Mouse (Mus musculus) T-helper 2 cell (primary cell): ENCODE results near the gene Fancd2os.

Experiments used
- in situ Hi-C: fragments of 300-600 bp; cut with MboI, MseI; formaldehyde crosslinking; loops from one replicate; pipeline ENCODE4 v1.15.1; 2025; ENCODE audit warnings: high pct_unique_total_duplicates

Fancd2os gene

DNA sequence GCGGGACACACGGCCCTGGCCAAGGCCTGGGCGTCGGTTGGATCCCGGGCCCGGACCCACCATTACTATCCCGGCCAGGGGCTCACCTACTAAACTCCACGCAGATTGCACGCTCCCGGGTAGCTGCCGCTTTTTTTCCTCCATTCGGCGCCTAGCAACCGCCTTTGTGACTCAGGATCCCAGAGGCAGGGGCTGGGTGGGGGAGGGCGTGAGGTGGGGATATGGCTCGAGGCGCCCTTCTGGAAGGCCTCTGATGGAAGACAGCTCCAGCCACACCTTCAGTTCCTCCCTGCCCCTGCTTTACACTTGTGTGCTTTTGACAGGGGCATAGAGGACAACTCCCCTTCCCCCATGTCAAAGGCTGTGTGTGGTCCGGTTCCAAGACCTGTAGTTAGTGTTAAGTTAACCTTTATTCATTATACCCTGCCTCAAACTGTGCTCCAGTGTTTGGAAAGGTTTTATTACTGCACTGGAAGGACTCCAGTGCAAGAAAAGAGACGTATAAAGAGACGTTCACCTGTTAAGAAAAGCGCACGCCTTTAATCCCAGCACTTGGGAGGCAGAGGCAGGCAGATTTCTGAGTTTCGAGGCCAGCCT, at the start of gene Fancd2os:
Fancd2os (minus strand) TSS at position 173 of the 597 bp plus-strand sequence.
- in situ Hi-C loops: loop anchor here (25.0 kb wide), 1 partner anchor 1312 kb away; no protein-coding TSS in a partner anchor

DNA sequence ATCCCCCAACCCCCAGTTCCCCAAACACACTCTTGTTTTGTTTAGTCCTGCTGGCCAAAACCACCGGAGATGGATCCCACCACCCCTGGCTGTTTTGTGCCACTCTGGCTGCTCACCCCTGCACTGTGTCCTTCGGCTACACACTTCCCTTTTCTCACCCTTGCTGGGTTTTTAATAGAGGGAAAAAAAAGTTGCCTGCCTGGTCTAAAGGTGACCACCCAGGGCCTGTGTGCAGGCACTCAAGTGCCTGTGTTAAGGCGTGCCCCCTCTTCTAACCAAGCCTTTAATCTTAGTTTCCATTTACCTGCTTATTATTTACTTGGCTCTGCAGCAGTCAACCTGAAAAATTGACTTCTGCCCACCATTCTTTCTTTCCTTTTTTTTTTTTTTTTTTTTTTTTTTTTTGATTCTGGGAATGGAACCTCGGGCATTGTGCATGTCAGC, 49.7 kb upstream of the Fancd2os start:
- in situ Hi-C loops: no loop called here

GRCm38 (mm10) chr6:113649346-113650196, 49.1 kb upstream of the Fancd2os start:
- in situ Hi-C loops: no loop called here

DNA sequence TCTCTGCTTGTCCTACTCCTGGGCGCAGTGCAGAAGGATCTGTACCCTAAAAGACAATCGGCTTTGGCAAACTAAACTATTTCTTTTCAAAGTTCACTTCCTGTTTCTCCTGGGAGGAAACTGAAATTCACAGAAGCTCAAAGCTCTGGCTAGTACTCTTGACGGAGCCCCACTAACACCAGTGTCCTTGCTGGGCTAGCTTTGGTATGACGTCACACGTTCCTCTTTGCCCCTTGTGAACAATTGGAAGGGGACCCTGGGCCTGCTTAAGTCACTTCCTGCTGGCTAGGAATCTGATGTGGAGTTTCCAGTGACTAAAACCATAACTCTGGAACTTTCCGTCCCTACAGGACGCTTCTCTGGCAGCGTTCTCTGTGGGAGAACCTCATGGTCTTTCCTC, 44.3 kb upstream of the Fancd2os start:
- in situ Hi-C loops: no loop called here

GRCm38 (mm10) chr6:113643967-113644366, 43.5 kb upstream of the Fancd2os start:
- in situ Hi-C loops: no loop called here

DNA sequence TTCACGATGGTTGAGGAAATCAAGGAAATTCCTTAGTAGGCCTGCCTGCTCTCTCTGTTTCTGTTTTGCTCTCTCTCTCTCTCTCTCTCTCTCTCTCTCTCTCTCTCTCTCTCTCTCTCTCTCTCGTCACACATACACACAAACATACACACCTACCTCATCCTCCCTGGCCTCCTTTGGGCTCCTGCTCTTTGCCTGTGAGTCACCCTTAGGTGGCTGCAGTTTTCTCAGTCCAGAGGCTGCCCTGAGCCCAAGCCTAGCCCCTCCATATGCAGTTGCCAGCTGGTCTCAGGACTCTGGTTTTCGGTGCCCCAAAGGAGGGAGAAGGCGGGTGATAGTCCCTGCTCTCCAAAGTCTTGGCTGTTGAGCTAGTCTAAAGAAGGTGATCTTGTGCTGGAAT, 42.5 kb upstream of the Fancd2os start:
- in situ Hi-C loops: no loop called here

DNA sequence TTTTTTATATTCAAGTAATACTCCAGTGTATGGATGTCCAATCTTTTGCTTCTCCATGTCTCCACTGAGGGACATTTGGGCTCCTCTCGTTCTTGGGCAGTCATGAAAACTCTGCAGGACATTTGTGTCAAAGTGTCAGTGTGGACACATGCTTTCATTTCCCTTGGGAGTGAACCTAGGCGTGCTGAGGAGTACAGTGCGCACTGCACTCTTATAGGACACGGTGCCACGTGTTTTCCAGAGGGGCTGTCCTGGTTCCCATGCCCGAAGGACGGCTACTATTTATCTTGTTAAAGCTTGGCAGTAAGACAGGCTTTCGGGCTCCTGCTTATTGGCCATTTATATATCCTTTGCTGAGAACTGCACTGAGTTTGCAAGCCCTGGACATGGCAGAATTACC, 42.1 kb upstream of the Fancd2os start:
- in situ Hi-C loops: no loop called here

GRCm38 (mm10) chr6:113639201-113639600, 38.7 kb upstream of the Fancd2os start:
- in situ Hi-C loops: loop anchor here (5.0 kb wide), 1 partner anchor 43 kb away; no protein-coding TSS in a partner anchor

- in situ Hi-C loops: loop anchor here (5.0 kb wide), 1 partner anchor 44 kb away; no protein-coding TSS in a partner anchor
These were observed 38.0 kb upstream of the Fancd2os start, which contains the start of gene Irak2 for GRCm38 (mm10) chr6:113638302-113639040. Gene Irak2 (plus strand): TSS chr6:113638467.

DNA sequence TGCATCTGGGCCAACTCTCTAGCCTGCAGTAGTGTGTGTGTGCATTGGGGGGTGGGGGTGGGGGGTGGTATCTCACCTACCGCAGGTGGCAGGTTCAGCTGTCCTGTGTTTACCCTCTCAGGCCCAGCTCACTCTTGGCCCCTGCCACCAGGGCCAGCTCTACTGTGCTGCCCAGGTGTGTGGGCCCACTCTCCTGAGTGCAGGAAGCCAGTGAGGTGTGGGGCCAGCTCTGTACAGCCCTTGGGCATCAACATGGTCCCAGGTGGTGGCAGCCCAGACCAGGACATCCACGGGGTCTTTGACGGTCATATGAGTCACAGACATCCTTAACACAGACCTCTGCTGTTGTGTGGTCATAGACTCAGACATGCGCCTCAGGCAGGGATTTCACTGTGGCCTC, 32.3 kb upstream of the Fancd2os start:
- in situ Hi-C loops: no loop called here

DNA sequence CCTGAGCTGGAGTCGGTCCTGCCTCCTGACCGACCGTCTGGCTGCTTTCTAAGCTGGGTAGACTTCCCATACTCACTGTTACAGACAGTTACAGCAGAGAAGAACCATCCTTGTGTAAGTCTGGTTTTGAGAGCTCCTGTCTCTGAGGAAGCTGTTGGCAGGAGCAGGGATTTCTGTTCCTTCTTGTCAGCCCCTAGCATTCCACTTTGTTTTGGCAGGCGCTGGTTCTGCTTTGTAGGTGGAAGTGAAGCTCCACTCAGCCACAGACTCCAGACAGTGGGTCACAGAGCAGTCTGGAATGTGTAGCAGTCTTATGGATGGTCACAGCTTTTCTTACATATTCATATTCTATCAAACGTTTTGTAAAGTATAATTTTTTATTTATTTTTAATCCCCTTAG, 29.8 kb upstream of the Fancd2os start:
- in situ Hi-C loops: no loop called here

- in situ Hi-C loops: loop anchor here (25.0 kb wide), 1 partner anchor 1287 kb away; no protein-coding TSS in a partner anchor
These were observed 24.7 kb upstream of the Fancd2os start for GRCm38 (mm10) chr6:113624989-113625770.

- in situ Hi-C loops: loop anchor here (25.0 kb wide), 1 partner anchor 1288 kb away; no protein-coding TSS in a partner anchor
These were observed 23.6 kb upstream of the Fancd2os start, which contains the start of gene Vhl for GRCm38 (mm10) chr6:113623941-113624751. Gene Vhl (plus strand): TSS chr6:113623959.

DNA sequence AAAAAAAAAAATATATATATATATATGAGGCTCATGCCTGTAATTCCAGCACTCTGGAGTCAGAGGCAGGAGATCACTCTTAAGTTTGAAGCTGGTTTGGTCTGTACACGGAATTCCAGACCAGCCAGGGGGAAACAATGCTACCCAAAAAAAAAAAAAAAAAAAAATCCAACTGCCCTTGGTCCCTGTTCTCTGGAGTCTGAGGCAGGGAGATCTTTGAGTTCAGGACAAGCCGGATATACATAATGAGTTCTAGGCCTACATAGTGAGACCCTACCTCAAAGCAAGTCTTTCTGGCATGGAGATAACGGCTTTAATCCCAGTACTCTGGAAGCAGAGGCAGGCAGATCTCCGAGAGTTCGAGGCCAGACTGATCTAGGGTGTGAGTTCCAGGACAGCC, 22.9 kb upstream of the Fancd2os start:
- in situ Hi-C loops: loop anchor here (25.0 kb wide), 1 partner anchor 1289 kb away; no protein-coding TSS in a partner anchor

- in situ Hi-C loops: loop anchor here (25.0 kb wide), 1 partner anchor 1297 kb away; no protein-coding TSS in a partner anchor
These were observed 15.0 kb upstream of the Fancd2os start for GRCm38 (mm10) chr6:113615489-113615888.

DNA sequence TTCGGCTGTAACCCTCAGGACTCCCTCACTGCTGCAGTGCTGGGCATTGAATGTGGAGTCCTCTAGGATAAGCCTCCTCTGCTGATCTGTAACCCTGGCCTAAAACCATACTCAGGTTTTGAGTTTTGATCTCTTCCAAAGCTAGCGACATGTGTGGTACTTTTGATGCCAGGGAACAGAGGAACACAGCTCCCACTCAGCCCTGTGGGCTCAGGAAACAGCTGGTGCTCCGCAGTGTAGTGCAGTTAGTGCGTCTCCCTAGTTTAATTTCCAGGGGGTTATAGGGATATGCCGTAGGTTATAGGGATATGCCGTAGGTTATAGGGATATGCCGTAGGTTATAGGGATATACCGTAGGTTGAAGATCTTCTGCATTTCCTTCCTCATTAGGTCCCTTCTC, 14.5 kb upstream of the Fancd2os start:
- in situ Hi-C loops: loop anchor here (25.0 kb wide), 1 partner anchor 1297 kb away; no protein-coding TSS in a partner anchor

DNA sequence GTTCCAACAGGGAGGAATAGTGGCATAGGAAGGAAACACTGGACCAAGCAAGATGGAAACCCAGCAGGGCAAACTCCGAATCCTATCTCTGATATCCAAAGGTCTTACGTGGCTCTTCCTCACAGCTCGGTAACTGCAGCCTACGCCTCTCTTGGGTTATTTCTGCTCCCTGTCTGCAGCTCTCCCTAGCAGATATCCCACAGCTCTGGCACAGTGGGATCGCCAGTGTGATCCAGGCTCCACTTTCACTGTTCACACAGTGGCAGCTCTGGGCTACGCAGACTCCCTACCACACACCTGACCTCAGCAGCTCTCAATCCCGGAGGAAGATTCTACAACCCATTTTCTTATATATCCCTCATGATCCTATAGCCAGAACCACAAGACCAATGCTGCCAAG, 13.6 kb upstream of the Fancd2os start:
- in situ Hi-C loops: loop anchor here (25.0 kb wide), 1 partner anchor 1298 kb away; no protein-coding TSS in a partner anchor

- in situ Hi-C loops: loop anchor here (25.0 kb wide), 1 partner anchor 1300 kb away; no protein-coding TSS in a partner anchor
These were observed 11.9 kb upstream of the Fancd2os start for GRCm38 (mm10) chr6:113612258-113612969.

DNA sequence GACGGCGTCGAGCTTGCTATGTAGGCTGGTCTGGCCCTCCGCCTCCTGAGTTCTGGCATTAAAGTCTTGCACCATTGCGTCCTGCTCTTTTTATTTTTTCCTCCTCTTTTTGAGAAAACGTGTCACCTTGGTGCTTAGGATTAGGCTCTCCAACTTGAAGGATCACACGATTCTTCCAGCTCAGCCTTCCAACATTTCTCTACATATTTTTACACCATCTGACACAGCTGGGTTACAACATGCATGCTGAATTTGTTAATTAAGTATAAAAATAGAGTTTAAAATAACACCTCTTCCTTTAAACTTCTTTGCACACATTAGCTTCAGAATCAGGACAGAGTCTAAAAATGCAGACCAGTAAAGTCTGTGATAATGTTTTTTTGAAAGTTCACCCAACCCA, 8.8 kb upstream of the Fancd2os start:
- in situ Hi-C loops: loop anchor here (25.0 kb wide), 1 partner anchor 1303 kb away; no protein-coding TSS in a partner anchor
